In the genomic region with DNA sequence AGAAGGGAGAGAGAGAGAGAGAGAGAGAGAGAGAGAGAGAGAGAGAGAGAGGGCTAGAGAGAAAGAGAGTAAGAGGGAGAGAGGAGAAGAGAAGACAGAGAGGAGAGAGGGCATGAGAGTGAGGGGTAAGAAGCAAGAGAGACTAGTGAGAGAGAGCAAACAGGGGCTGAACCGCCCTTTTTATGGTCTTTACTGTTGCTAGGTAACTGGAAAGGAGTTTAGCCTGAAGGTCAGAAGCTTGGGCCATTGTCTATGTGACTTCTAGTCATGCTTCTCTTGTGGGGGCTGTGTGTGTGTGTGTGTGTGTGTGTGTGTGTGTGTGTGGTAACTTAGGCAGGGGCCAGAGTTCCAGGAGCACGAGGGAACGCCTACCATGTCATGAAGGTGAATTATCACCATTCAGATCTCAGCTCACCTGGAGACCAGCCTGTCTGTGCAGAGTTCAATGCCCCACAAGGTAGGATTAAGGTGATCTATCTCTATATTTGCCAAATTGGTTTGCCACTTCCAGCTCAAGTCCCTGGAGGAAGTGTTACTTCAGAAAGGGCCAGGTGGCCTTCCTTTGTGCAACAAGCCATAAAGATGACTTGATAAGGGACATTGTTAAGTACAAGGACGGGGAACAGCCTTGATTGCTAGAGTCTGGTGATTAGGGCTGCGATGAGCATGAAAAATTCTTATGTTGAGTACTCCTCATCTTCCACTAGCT, we compare ENCODE assay signal across 11 mouse cellular contexts. TPM values are rescaled to one million over a fixed set of nuclear protein-coding genes. Genes with fewer than 3 reads are reported as not detected.
DNase-seq lines count a peak whose midpoint lies in the region; ATAC-seq and TF ChIP-seq lines count a peak whose summit lies in the region.
"Not testable (repeated sequence)": the region's sequence is repeated elsewhere in the genome, so short reads cannot be mapped to it uniquely, and the experiment has no call there.
"Had no signal": no experiment of that assay in that cellular context is flagged by ENCODE, and none has a peak within 500 bp of the region (broad histone marks: within the 10 kb centered on the region; RNA-seq: fewer than 3 reads in every experiment).

No protein-coding gene starts in this region.

- ATAC-seq in intestine, embryonic 14.5 days (replicated peaks; ENCODE audit: low FRiP score, low TSS enrichment, low read depth) = peak; percentile 87
- peak; percentile 96 for ATAC-seq in intestine, embryonic 16.5 days

- H3K4me1 ChIP-seq in intestine, embryonic 14.5 days (replicated peaks; ENCODE audit: control insufficient read depth, insufficient read depth, low read length); intestine, embryonic 16.5 days (ENCODE audit: control insufficient read depth, insufficient read depth, low read length); small intestine, adult 2 months (ENCODE audit: control insufficient read depth, insufficient read depth, insufficient read length, low read length): not testable (repeated sequence)

- 49% methylated on average over 5 of the region's 5 CpGs for WGBS in intestine, embryonic 14.5 days
- WGBS in intestine, embryonic 16.5 days = 34% methylated on average over 5 of the region's 5 CpGs
- 13% methylated on average over 5 of the region's 5 CpGs for WGBS in large intestine, adult 2 months
- 17% methylated on average over 5 of the region's 5 CpGs for WGBS in small intestine, adult 2 months

- H3K36me3 ChIP-seq in intestine, embryonic 14.5 days (ENCODE audit: control insufficient read depth, insufficient read depth, low read length); intestine, embryonic 16.5 days (ENCODE audit: control insufficient read depth, insufficient read depth, low read length); small intestine, adult 2 months (ENCODE audit: control insufficient read depth, insufficient read depth, low read length): not testable (repeated sequence)

- DNase-seq in R1 (ENCODE audit: low read depth, low spot score) = peak; percentile 25
- DNase-seq in embryo, embryonic 10.5 days (ENCODE audit: low spot score) = peak; percentile 6
- peak; percentile 96 for DNase-seq in gonadal fat pad, adult 2 months (ENCODE audit: low read depth)
- DNase-seq in intestine, embryonic 14.5 days (ENCODE audit: low spot score) = not testable (repeated sequence)
- DNase-seq in large intestine, adult 2 months (ENCODE audit: low read depth, low spot score) = peak; percentile 55

- H3K4me3 ChIP-seq in intestine, embryonic 14.5 days (ENCODE audit: low read depth, low read length); intestine, embryonic 16.5 days (ENCODE audit: low read length); small intestine, adult 2 months (ENCODE audit: low read depth, low read length): not testable (repeated sequence)

- TF ChIP-seq POLR2A in small intestine, adult 2 months (IDR thresholded peaks at IDR 0.05; ENCODE audit: low read depth, low read length) = not testable (repeated sequence)

- H3K4me2 ChIP-seq in intestine, embryonic 14.5 days (ENCODE audit: low read length); intestine, embryonic 16.5 days (ENCODE audit: low read depth, low read length): not testable (repeated sequence)

- peak overlapping the region; percentile 5; the same call in 1 of the 2 replicates for H3K27ac ChIP-seq in intestine, embryonic 14.5 days (ENCODE audit: low read depth)
- H3K27ac ChIP-seq in intestine, embryonic 16.5 days (ENCODE audit: low read length) = peak overlapping the region; percentile 37
- H3K27ac ChIP-seq in small intestine, adult 2 months (ENCODE audit: insufficient read depth, low read depth, low read length) = peak overlapping the region; percentile 49; the same call in 1 of the 2 replicates

- H3K27me3 ChIP-seq in intestine, embryonic 14.5 days (replicated peaks; ENCODE audit: control insufficient read depth, insufficient read depth, low read length); intestine, embryonic 16.5 days (replicated peaks; ENCODE audit: control insufficient read depth, insufficient read depth, low read length); small intestine, adult 2 months (ENCODE audit: control insufficient read depth, insufficient read depth, low read length): not testable (repeated sequence)

- H3K9ac ChIP-seq in intestine, embryonic 14.5 days (ENCODE audit: low read length); intestine, embryonic 16.5 days (ENCODE audit: low read depth, low read length): not testable (repeated sequence)

- not testable (repeated sequence) for TF ChIP-seq CTCF in small intestine, adult 2 months (IDR thresholded peaks at IDR 0.05; ENCODE audit: extremely low read depth, insufficient read length, insufficient replicate concordance, low read depth, low read length)

- H3K9me3 ChIP-seq in intestine, embryonic 14.5 days (ENCODE audit: control insufficient read depth, low read length); intestine, embryonic 16.5 days (ENCODE audit: control insufficient read depth, low read length): not testable (repeated sequence)

RNA-seq across cellular contexts. Expression of a gene that starts 59.1 kb away (rescaled TPM):
- 11.8 and 17.5 TPM in 2 replicates for polyA plus RNA-seq in gonadal fat pad, adult 2 months (2012; rRNA removed)
- 12.3 and 17.9 TPM in 2 replicates for polyA plus RNA-seq in intestine, embryonic 14.5 days (2014; fragmentation: Nextera tagmentation; extraction: Ambion mirVana)
- 5.9 and 7.0 TPM in 2 replicates for polyA plus RNA-seq in intestine, embryonic 16.5 days (2015; fragmentation: Nextera tagmentation; extraction: Ambion mirVana)
- polyA plus RNA-seq in large intestine, adult 2 months (2012; rRNA removed) = 1.2 and 2.6 TPM in 2 replicates
- 0.23 and 0.65 TPM in 2 replicates for polyA plus RNA-seq in small intestine, adult 2 months (2012; rRNA removed)
- polyA plus RNA-seq: activated CD4-positive, CD25-positive, alpha-beta regulatory T cell, adult 4 months; CD4-positive, CD25-positive, alpha-beta regulatory T cell, adult 4 months; erythroblast, embryonic 14.5 days; G1E had no signal
